Comparison of ENCODE assay signal across 8 mouse cellular contexts in genomic region chr17:34836155-34836855, GRCm38 (mm10). TPM values are rescaled to one million over a fixed set of nuclear protein-coding genes. Genes with fewer than 3 reads are reported as not detected.
DNase-seq lines count a peak whose midpoint lies in the region; ATAC-seq and TF ChIP-seq lines count a peak whose summit lies in the region.

No protein-coding gene starts in this region.

- no peaks in the 10 kb centered on the region for H3K27me3 ChIP-seq in embryonic facial prominence, embryonic 13.5 days
- no peaks in the 10 kb centered on the region for H3K27me3 ChIP-seq in midbrain, embryonic 15.5 days (replicated peaks)

- DNase-seq in left cerebral cortex, adult 2 months (ENCODE audit: extremely low spot score in 1 of 2, low spot score in 2 of 2), result no peak
- DNase-seq in left cerebral cortex, adult 9 months (ENCODE audit: low spot score in 2 of 2), result no peak
- no peak for DNase-seq in spleen, postnatal 14 days (ENCODE audit: low spot score in 2 of 2)
- DNase-seq in urinary bladder, postnatal 4 days (ENCODE audit: low spot score in 2 of 2), result no peak
- no peak for DNase-seq in embryo, embryonic 11 days

- intact Hi-C loops in left cerebral cortex, adult 2 months (cut with DNase I), result loop anchor here (1.0 to 5.0 kb wide), 3 partner anchors 14 to 406 kb away; partner anchors contain the start of genes Ddx39b, Lsm2, Nelfe and Skiv2l

- peak overlapping the region; percentile 68 for H3K4me3 ChIP-seq in left cerebral cortex, adult 2 months
- peak overlapping the region; percentile 84 for H3K4me3 ChIP-seq in embryonic facial prominence, embryonic 13.5 days
- peak overlapping the region; percentile 87 for H3K4me3 ChIP-seq in midbrain, embryonic 15.5 days

- H3K9me3 ChIP-seq in embryonic facial prominence, embryonic 13.5 days, result no peaks in the 10 kb centered on the region
- no peaks in the 10 kb centered on the region for H3K9me3 ChIP-seq in midbrain, embryonic 15.5 days

- H3K9ac ChIP-seq in embryonic facial prominence, embryonic 13.5 days, result peak overlapping the region; percentile 86
- H3K9ac ChIP-seq in midbrain, embryonic 15.5 days, result peak overlapping the region; percentile 70

- 4% methylated on average over 48 of the region's 48 CpGs for WGBS in embryonic facial prominence, embryonic 13.5 days
- WGBS in midbrain, embryonic 15.5 days, result 3% methylated on average over 48 of the region's 48 CpGs

- peak overlapping the region; percentile 92 for H3K4me2 ChIP-seq in embryonic facial prominence, embryonic 13.5 days
- H3K4me2 ChIP-seq in midbrain, embryonic 15.5 days, result peak overlapping the region; percentile 98

- H3K36me3 ChIP-seq in embryonic facial prominence, embryonic 13.5 days, result peaks cover 55% of the 10 kb centered on the region
- peaks cover 29% of the 10 kb centered on the region for H3K36me3 ChIP-seq in midbrain, embryonic 15.5 days (replicated peaks)

- peaks cover 22% of the 10 kb centered on the region for H3K4me1 ChIP-seq in embryonic facial prominence, embryonic 13.5 days
- H3K4me1 ChIP-seq in midbrain, embryonic 15.5 days, result peaks cover 31% of the 10 kb centered on the region

- H3K27ac ChIP-seq in left cerebral cortex, adult 2 months, result peak overlapping the region; percentile 82
- peak overlapping the region; percentile 85; the same call in 1 of the 2 replicates for H3K27ac ChIP-seq in embryonic facial prominence, embryonic 13.5 days
- H3K27ac ChIP-seq in midbrain, embryonic 15.5 days, result peak overlapping the region; percentile 84

- TF ChIP-seq CTCF in left cerebral cortex, adult 2 months (IDR thresholded peaks at IDR 0.05), result no peak

- peak; percentile 21; the same call in 1 of the 2 replicates for ATAC-seq in embryonic facial prominence, embryonic 13.5 days (ENCODE audit: insufficient number of reproducible peaks, insufficient read depth, low FRiP score, low TSS enrichment, low read depth)
- peak; percentile 34 for ATAC-seq in inflammation-experienced regulatory T-cells, adult 6 months
- ATAC-seq in midbrain, embryonic 15.5 days (replicated peaks), result peak; percentile 85

RNA-seq across cellular contexts. Expression of gene Stk19, which starts 0.4 kb away (rescaled TPM):
- total RNA-seq in left cerebral cortex, adult 2 months (2021), result 10 to 100 TPM; 54.8 to 61.5 TPM
- 25.4 and 29.4 TPM in 2 replicates for polyA plus RNA-seq in embryonic facial prominence, embryonic 13.5 days (2015; fragmentation: Nextera tagmentation; extraction: Ambion mirVana)
- 10 to 100 TPM; 30.4 to 44.5 (median 37.2) TPM for polyA plus RNA-seq in inflammation-experienced regulatory T-cells, adult 6 months (2017; shearing (Covaris generic))
- 41.2 and 50.4 TPM in 2 replicates for polyA plus RNA-seq in midbrain, embryonic 15.5 days (2015; fragmentation: Nextera tagmentation; extraction: Ambion mirVana)

RNA-seq across cellular contexts. Expression of gene Dxo, which starts 0.5 kb away (rescaled TPM):
- 10 to 100 TPM; 33.6 to 41.4 TPM for total RNA-seq in left cerebral cortex, adult 2 months (2021)
- polyA plus RNA-seq in embryonic facial prominence, embryonic 13.5 days (2015; fragmentation: Nextera tagmentation; extraction: Ambion mirVana), result 66.3 and 75.1 TPM in 2 replicates
- polyA plus RNA-seq in inflammation-experienced regulatory T-cells, adult 6 months (2017; shearing (Covaris generic)), result 10 to 100 TPM; 23.9 to 29.0 (median 27.1) TPM
- polyA plus RNA-seq in midbrain, embryonic 15.5 days (2015; fragmentation: Nextera tagmentation; extraction: Ambion mirVana), result 75.0 and 79.1 TPM in 2 replicates

RNA-seq across cellular contexts. Expression of gene Skiv2l, which starts 13.7 kb away (rescaled TPM):
- 10 to 100 TPM; 70.1 to 70.4 TPM for total RNA-seq in left cerebral cortex, adult 2 months (2021)
- polyA plus RNA-seq in embryonic facial prominence, embryonic 13.5 days (2015; fragmentation: Nextera tagmentation; extraction: Ambion mirVana), result 52.2 and 55.6 TPM in 2 replicates
- 10 to 100 TPM; 28.6 to 34.2 (median 33.7) TPM for polyA plus RNA-seq in inflammation-experienced regulatory T-cells, adult 6 months (2017; shearing (Covaris generic))
- 67.4 and 73.8 TPM in 2 replicates for polyA plus RNA-seq in midbrain, embryonic 15.5 days (2015; fragmentation: Nextera tagmentation; extraction: Ambion mirVana)

RNA-seq across cellular contexts. Expression of gene Nelfe, which starts 13.9 kb away (rescaled TPM):
- total RNA-seq in left cerebral cortex, adult 2 months (2021), result 10 to 100 TPM; 35.3 to 40.3 TPM
- polyA plus RNA-seq in embryonic facial prominence, embryonic 13.5 days (2015; fragmentation: Nextera tagmentation; extraction: Ambion mirVana), result 119 and 126 TPM in 2 replicates
- polyA plus RNA-seq in inflammation-experienced regulatory T-cells, adult 6 months (2017; shearing (Covaris generic)), result 10 to 100 TPM; 40.1 to 65.0 (median 47.0) TPM
- 76.3 and 82.3 TPM in 2 replicates for polyA plus RNA-seq in midbrain, embryonic 15.5 days (2015; fragmentation: Nextera tagmentation; extraction: Ambion mirVana)

RNA-seq across cellular contexts. Expression of gene Cfb, which starts 26.0 kb away (rescaled TPM):
- total RNA-seq in left cerebral cortex, adult 2 months (2021), result under 1 TPM in 1 of 2 experiments, not detected in 1; 0.14 TPM
- 1.6 and 5.7 TPM in 2 replicates for polyA plus RNA-seq in embryonic facial prominence, embryonic 13.5 days (2015; fragmentation: Nextera tagmentation; extraction: Ambion mirVana)
- 1 to 10 TPM in 1 of 3 experiments, under 1 TPM in 2; 0.24 to 2.6 (median 0.37) TPM for polyA plus RNA-seq in inflammation-experienced regulatory T-cells, adult 6 months (2017; shearing (Covaris generic))
- 2.6 and 3.3 TPM in 2 replicates for polyA plus RNA-seq in midbrain, embryonic 15.5 days (2015; fragmentation: Nextera tagmentation; extraction: Ambion mirVana)

Comparison
In these comparisons a context has a peak if more than half of its experiments do, and no peak if none do; other contexts are left out.
1. ATAC-seq: peak in every context shown above with its lines; median percentile 85 in midbrain, embryonic 15.5 days; 34 in inflammation-experienced regulatory T-cells, adult 6 months; 21 in embryonic facial prominence, embryonic 13.5 days.